Mouse (Mus musculus): Measurements from ENCODE around the gene Susd5. TPM values are rescaled to one million over a fixed set of nuclear protein-coding genes. Genes with fewer than 3 reads are reported as not detected.

Gene Susd5
- 0.41 and 0.61 TPM in 2 replicates for polyA plus RNA-seq (2012; rRNA removed)

DNA sequence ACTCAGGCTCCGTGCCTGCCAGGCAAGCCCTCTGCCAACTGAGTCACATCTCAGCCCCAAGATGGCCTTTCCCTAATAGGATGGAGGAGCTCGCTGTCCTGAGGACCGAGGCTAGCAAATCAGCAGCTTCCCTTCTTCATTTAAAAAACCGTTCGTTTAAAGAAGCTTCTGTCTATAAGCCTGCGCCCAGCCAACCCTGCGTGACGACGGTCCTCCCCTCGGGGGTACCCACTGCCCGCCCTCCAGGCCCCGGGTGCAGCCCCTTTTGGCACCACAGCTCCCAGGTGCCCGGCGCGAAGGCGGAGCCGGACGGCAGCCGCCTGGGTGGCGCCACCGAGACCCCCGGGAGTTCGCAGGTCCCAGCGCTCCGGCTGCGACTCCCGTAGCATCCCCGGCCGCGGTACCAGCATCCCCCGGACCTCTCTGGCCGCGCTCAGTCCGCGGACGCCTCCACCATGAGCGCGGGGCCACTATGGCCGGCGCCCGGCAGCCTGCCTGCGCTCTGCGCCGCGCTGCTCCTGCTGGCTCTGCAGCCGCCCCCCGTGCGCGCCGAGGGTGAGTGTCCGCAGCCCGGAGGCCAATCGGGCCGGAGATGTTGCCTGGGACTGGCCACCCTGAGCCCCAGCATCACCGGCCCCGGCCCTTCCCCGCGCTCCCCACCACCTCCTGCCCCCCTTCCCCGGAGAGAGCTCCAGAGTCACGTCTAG lies at the start of gene Susd5:
Susd5 (plus strand) TSS at position 51 of the 707 bp plus-strand sequence.

DNA sequence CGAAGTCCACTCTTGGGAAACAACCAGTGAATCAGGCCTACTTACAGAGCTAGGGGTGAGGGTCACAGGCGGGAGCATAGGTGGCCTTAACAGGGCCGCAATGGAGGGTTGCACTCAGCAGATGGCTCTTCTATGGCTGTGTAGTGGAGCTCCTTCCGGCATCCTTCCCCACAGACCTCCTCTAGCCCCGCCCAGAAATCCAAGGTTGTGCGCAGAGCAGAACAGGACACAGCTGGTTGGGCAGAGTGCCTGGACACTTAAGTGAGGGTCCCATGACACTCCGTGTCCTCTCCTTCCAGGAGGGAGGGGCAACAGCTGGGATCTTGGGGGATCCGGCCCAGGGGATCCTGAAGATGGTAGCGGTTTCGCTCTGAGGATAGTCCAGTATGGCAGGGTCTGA lies 10.9 kb upstream of the Susd5 start, which contains the start of gene Fbxl2:
Fbxl2 (minus strand) TSS at position 164 of the 400 bp plus-strand sequence.

Other genes starting within 250 kb of the Susd5 start
- 32.6 and 38.0 TPM in 2 replicates for gene Ubp1, start 126.2 kb upstream of the Susd5 start, polyA plus RNA-seq (2012; rRNA removed)
- 3.6 and 3.9 TPM in 2 replicates for gene Fbxl2, start 10.9 kb upstream of the Susd5 start, polyA plus RNA-seq (2012; rRNA removed)

All from colon, adult 2 months (tissue).